Mouse (Mus musculus) forebrain, embryonic 11.5 days (tissue): Measurements from ENCODE around the gene Igf1r. TPM values are rescaled to one million over a fixed set of nuclear protein-coding genes. Genes with fewer than 3 reads are reported as not detected.
A peak's percentile ranks its signal among the peaks of the same experiment; 100 is the strongest.

Experiments
- ATAC-seq: fragments of 200-750 bp; cut with Nextera tagmentation; replicated peaks from 2 replicates; pipeline ENCODE4 v1.8.0; 2017; ENCODE audit warnings: moderate TSS enrichment; ENCODE audit not compliant: low FRiP score
- DNase-seq: peaks from one replicate; pipeline ENCODE4 v3.0.0-alpha.2; 2017; ENCODE audit warnings: low spot score
- H3K27ac ChIP-seq: fragments of 300-500 bp; sonication (generic); 2 replicates; pipeline ENCODE4 v1.5.1; 2014; ENCODE audit warnings: low read depth, low read length
- H3K27me3 ChIP-seq: fragments of 300-500 bp; sonication (generic); 2 replicates; pipeline ENCODE4 v1.6.1; 2014; ENCODE audit warnings: mild to moderate bottlenecking, low read length, mixed read lengths; ENCODE audit not compliant: control insufficient read depth, insufficient read depth
- H3K36me3 ChIP-seq: fragments of 300-500 bp; sonication (generic); 2 replicates; pipeline ENCODE4 v1.6.1; 2014; ENCODE audit warnings: mild to moderate bottlenecking, low read length, moderate library complexity, mixed read lengths; ENCODE audit not compliant: control insufficient read depth, insufficient read depth
- H3K4me1 ChIP-seq: fragments of 300-500 bp; sonication (generic); replicated peaks from 2 replicates; pipeline ENCODE4 v1.6.1; 2014; ENCODE audit warnings: low read length, mixed read lengths; ENCODE audit not compliant: control insufficient read depth, insufficient read depth
- H3K4me2 ChIP-seq: fragments of 300-500 bp; sonication (generic); 2 replicates; pipeline ENCODE4 v1.6.1; 2014; ENCODE audit warnings: low read depth, mild to moderate bottlenecking, low read length, moderate library complexity, mixed read lengths; ENCODE audit not compliant: severe bottlenecking
- H3K4me3 ChIP-seq: fragments of 300-500 bp; sonication (generic); 2 replicates; pipeline ENCODE4 v1.5.1; 2014; ENCODE audit warnings: low read depth, low read length
- H3K9ac ChIP-seq: fragments of 300-500 bp; sonication (generic); 2 replicates; pipeline ENCODE4 v1.6.1; 2014; ENCODE audit warnings: low read length
- H3K9me3 ChIP-seq: fragments of 300-500 bp; sonication (generic); 2 replicates; pipeline ENCODE4 v1.6.1; 2016; ENCODE audit warnings: low read length, mixed read lengths; ENCODE audit not compliant: control insufficient read depth
- WGBS: fragments of 180-500 bp; shearing (Covaris S2); extraction: QIAGEN DNeasy Blood & Tissue Kit; methylation state at CpG from one replicate; pipeline ENCODE4 v1.1.7; 2014; 5-methylcytosine and 5-hydroxymethylcytosine counted together
- polyA plus RNA-seq: library from polyadenylated mRNA; unstranded; fragments of >200 nt; fragmentation: Nextera tagmentation; extraction: Ambion mirVana; gene quantifications from 2 replicates; pipeline ENCODE4 v1.2.1, GENCODE M21; 2014

Igf1r gene
- polyA plus RNA-seq, 1 experiment from 2014 or later, result 18.3 TPM

- no peaks in the 10 kb centered on the region for H3K9me3 ChIP-seq
- no peaks in the 10 kb centered on the region for H3K27me3 ChIP-seq
- no peak overlapping the region for H3K9ac ChIP-seq
- WGBS, result 34% methylated on average over 20 of the region's 20 CpGs
- H3K4me2 ChIP-seq, result peak overlapping the region; percentile 18; the same call in 1 of the 2 replicates
- no peak overlapping the region for H3K4me3 ChIP-seq
- H3K36me3 ChIP-seq, result no peaks in the 10 kb centered on the region
- ATAC-seq, result peak; percentile 76
- peak; percentile 52 for DNase-seq
- H3K4me1 ChIP-seq, result peaks cover 8% of the 10 kb centered on the region; the same call in 1 of the 2 replicates
- no peak overlapping the region for H3K27ac ChIP-seq
Observed at GRCm38 (mm10) chr7:68148297-68149048, 195.8 kb downstream of the Igf1r start.

GRCm38 (mm10) chr7:68151892-68152291, 199.3 kb downstream of the Igf1r start:
- no peak overlapping the region for H3K9ac ChIP-seq
- no peak overlapping the region for H3K27ac ChIP-seq
- H3K36me3 ChIP-seq, result no peaks in the 10 kb centered on the region
- 68% methylated on average over 5 of the region's 5 CpGs for WGBS
- H3K4me1 ChIP-seq, result peaks cover 17% of the 10 kb centered on the region; the same call in 1 of the 2 replicates
- no peak overlapping the region for H3K4me3 ChIP-seq
- no peak for DNase-seq
- ATAC-seq, result no peak
- no peaks in the 10 kb centered on the region for H3K9me3 ChIP-seq
- H3K4me2 ChIP-seq, result no peak overlapping the region
- H3K27me3 ChIP-seq, result no peaks in the 10 kb centered on the region

- Histone ChIP-seq H3K27ac (no peak overlapping the region), H3K4me1 (peaks cover 17% of the 10 kb centered on the region; the same call in 1 of the 2 replicates), H3K4me2 (no peak overlapping the region), H3K9me3 (no peaks in the 10 kb centered on the region), H3K36me3 (no peaks in the 10 kb centered on the region), H3K4me3 (no peak overlapping the region), H3K9ac (no peak overlapping the region), H3K27me3 (no peaks in the 10 kb centered on the region)
- no peak for ATAC-seq
- WGBS, result 94% methylated on average over 8 of the region's 8 CpGs
- no peak for DNase-seq
Observed at GRCm38 (mm10) chr7:68152458-68152857, 199.8 kb downstream of the Igf1r start.

GRCm38 (mm10) chr7:68153269-68153668, 200.6 kb downstream of the Igf1r start:
- Histone ChIP-seq H3K36me3 (no peaks in the 10 kb centered on the region), H3K4me2 (no peak overlapping the region), H3K4me1 (peaks cover 16% of the 10 kb centered on the region; the same call in 1 of the 2 replicates), H3K27ac (no peak overlapping the region), H3K4me3 (no peak overlapping the region), H3K9me3 (no peaks in the 10 kb centered on the region), H3K27me3 (no peaks in the 10 kb centered on the region), H3K9ac (no peak overlapping the region)
- ATAC-seq (no peak), DNase-seq (no peak)
- 87% methylated on average over 8 of the region's 8 CpGs for WGBS

- Histone ChIP-seq H3K4me2 (no peak overlapping the region), H3K4me1 (peaks cover 10% of the 10 kb centered on the region; the same call in 1 of the 2 replicates), H3K27me3 (no peaks in the 10 kb centered on the region), H3K9me3 (no peaks in the 10 kb centered on the region), H3K36me3 (no peaks in the 10 kb centered on the region), H3K27ac (no peak overlapping the region), H3K9ac (peak overlapping the region; percentile 16; the same call in 1 of the 2 replicates), H3K4me3 (no peak overlapping the region)
- ATAC-seq (no peak), DNase-seq (no peak)
- WGBS, result 51% methylated on average over 7 of the region's 7 CpGs
Observed at GRCm38 (mm10) chr7:68154588-68154987, 202.0 kb downstream of the Igf1r start.

GRCm38 (mm10) chr7:68160094-68160791, 207.6 kb downstream of the Igf1r start:
- no peaks in the 10 kb centered on the region for H3K9me3 ChIP-seq
- H3K4me2 ChIP-seq, result no peak overlapping the region
- WGBS, result 56% methylated on average over 13 of the region's 13 CpGs
- no peaks in the 10 kb centered on the region for H3K27me3 ChIP-seq
- no peak overlapping the region for H3K9ac ChIP-seq
- no peaks in the 10 kb centered on the region for H3K36me3 ChIP-seq
- ATAC-seq (no peak), DNase-seq (no peak)
- H3K27ac ChIP-seq, result no peak overlapping the region
- H3K4me1 ChIP-seq, result peaks cover 3% of the 10 kb centered on the region; the same call in 1 of the 2 replicates
- H3K4me3 ChIP-seq, result no peak overlapping the region

GRCm38 (mm10) chr7:68164074-68164473, 211.4 kb downstream of the Igf1r start:
- H3K4me2 ChIP-seq, result no peak overlapping the region
- 87% methylated on average over 3 of the region's 3 CpGs for WGBS

GRCm38 (mm10) chr7:68172776-68173175, 220.1 kb downstream of the Igf1r start:
- DNase-seq (no peak), ATAC-seq (no peak)
- no peak overlapping the region for H3K4me2 ChIP-seq
- no peaks in the 10 kb centered on the region for H3K27me3 ChIP-seq
- no peaks in the 10 kb centered on the region; the same call in 1 of the 2 replicates for H3K36me3 ChIP-seq
- H3K4me3 ChIP-seq, result no peak overlapping the region
- no peak overlapping the region for H3K9ac ChIP-seq
- no peaks in the 10 kb centered on the region for H3K4me1 ChIP-seq
- H3K9me3 ChIP-seq, result no peaks in the 10 kb centered on the region
- H3K27ac ChIP-seq, result no peak overlapping the region
- WGBS, result 86% methylated on average over 7 of the region's 7 CpGs

More at GRCm38 (mm10) chr7:68164074-68164473, 211.4 kb downstream of the Igf1r start:
- ATAC-seq, result no peak
- peaks cover 3% of the 10 kb centered on the region; the same call in 1 of the 2 replicates for H3K4me1 ChIP-seq
- H3K9me3 ChIP-seq, result no peaks in the 10 kb centered on the region
- no peak overlapping the region for H3K9ac ChIP-seq
- H3K27ac ChIP-seq, result no peak overlapping the region
- no peaks in the 10 kb centered on the region for H3K36me3 ChIP-seq
- DNase-seq, result no peak
- no peaks in the 10 kb centered on the region for H3K27me3 ChIP-seq
- H3K4me3 ChIP-seq, result no peak overlapping the region
